Mouse (Mus musculus) G1E (cell line): ENCODE results near the gene Pofut1.

Experiments used
- CTCF ChIP-seq: IDR thresholded peaks from 2 replicates; pipeline ENCODE4 v1.5.1; 2012; ENCODE audit warnings: low read depth, low read length, inconsistent platforms, mixed read lengths
- GATA1 ChIP-seq: IDR thresholded peaks from 2 replicates; pipeline ENCODE4 v1.6.1; 2012; ENCODE audit warnings: borderline replicate concordance, low read length, inconsistent platforms, mixed read lengths

DNA sequence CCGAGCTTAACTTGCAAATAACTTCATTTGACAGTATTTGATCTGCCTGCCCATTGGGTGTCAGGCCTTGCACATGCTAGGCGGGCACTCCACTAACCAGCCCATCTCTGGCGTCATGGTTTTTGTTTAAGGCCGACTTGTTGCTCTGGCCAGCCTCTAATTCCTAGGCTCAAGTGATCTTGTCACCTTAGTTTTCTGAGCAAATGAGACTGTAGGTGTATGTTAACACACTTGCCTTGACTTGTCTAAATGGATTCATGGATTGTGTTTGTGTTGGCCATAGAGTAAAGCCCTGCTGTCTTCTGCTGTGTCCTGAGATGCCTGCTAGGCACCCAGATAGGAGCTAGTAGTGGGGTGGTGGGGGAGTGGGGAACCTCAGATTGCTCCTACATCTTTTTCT lies 53.9 kb downstream of the Pofut1 start:
- no peak for TF ChIP-seq GATA1
- no peak for TF ChIP-seq CTCF
